Mouse (Mus musculus) lung, postnatal 0 days (tissue): ENCODE results near the gene Klhdc8b. TPM values are rescaled to one million over a fixed set of nuclear protein-coding genes. Genes with fewer than 3 reads are reported as not detected.
A peak's percentile ranks its signal among the peaks of the same experiment; 100 is the strongest.

Experiments
- ATAC-seq: fragments of 200-750 bp; cut with Nextera tagmentation; 2 replicates; pipeline ENCODE4 v1.8.0; 2017; ENCODE audit warnings: moderate library complexity
- DNase-seq: peaks from one replicate; pipeline ENCODE4 v3.0.0-alpha.2; 2016; ENCODE audit warnings: low spot score
- H3K27ac ChIP-seq: fragments of 300-500 bp; sonication (generic); 2 replicates; pipeline ENCODE4 v1.5.1; 2014; ENCODE audit warnings: antibody characterized with exemption, mild to moderate bottlenecking, low read length, mixed read lengths
- H3K27me3 ChIP-seq: fragments of 300-500 bp; sonication (generic); replicated peaks from 2 replicates; pipeline ENCODE4 v1.6.1; 2014; ENCODE audit warnings: low read length, mixed read lengths; ENCODE audit not compliant: insufficient read depth
- H3K36me3 ChIP-seq: fragments of 300-500 bp; sonication (generic); 2 replicates; pipeline ENCODE4 v1.6.1; 2014; ENCODE audit warnings: low read length, mixed read lengths; ENCODE audit not compliant: insufficient read depth
- H3K4me1 ChIP-seq: fragments of 300-500 bp; sonication (generic); 2 replicates; pipeline ENCODE4 v1.6.1; 2014; ENCODE audit warnings: antibody characterized with exemption, low read depth, low read length, mixed read lengths; ENCODE audit not compliant: insufficient read depth
- H3K4me2 ChIP-seq: fragments of 300-500 bp; sonication (generic); replicated peaks from 2 replicates; pipeline ENCODE4 v1.6.1; 2014; ENCODE audit warnings: low read depth, mild to moderate bottlenecking, low read length, moderate library complexity, mixed read lengths
- H3K4me3 ChIP-seq: fragments of 300-500 bp; sonication (generic); 2 replicates; pipeline ENCODE4 v1.5.1; 2014; ENCODE audit warnings: low read depth, low read length
- H3K9ac ChIP-seq: fragments of 300-500 bp; sonication (generic); replicated peaks from 2 replicates; pipeline ENCODE4 v1.6.1; 2014; ENCODE audit warnings: low read depth, mild to moderate bottlenecking
- H3K9me3 ChIP-seq: fragments of 300-500 bp; sonication (generic); 2 replicates; pipeline ENCODE4 v1.6.1; 2016; ENCODE audit warnings: low read length, mixed read lengths
- CTCF ChIP-seq: IDR thresholded peaks from 2 replicates; pipeline ENCODE4 v1.5.1; 2016; ENCODE audit warnings: antibody characterized with exemption, mild to moderate bottlenecking
- EP300 ChIP-seq: IDR thresholded peaks from 2 replicates; pipeline ENCODE4 v1.6.1; 2016; ENCODE audit warnings: antibody characterized with exemption, mild to moderate bottlenecking, control low read depth
- WGBS: fragments of 180-500 bp; shearing (Covaris S2); extraction: QIAGEN DNeasy Blood & Tissue Kit; methylation state at CpG from one replicate; pipeline ENCODE4 v1.1.7; 2014; 5-methylcytosine and 5-hydroxymethylcytosine counted together
- polyA plus RNA-seq: library from polyadenylated mRNA; unstranded; fragments of >200 nt; fragmentation: Nextera tagmentation; extraction: Ambion mirVana; gene quantifications from 2 replicates; pipeline ENCODE4 v1.2.1, GENCODE M21; 2015

The Klhdc8b gene
- polyA plus RNA-seq, 1 experiment from 2014 or later: 60.5 TPM

GRCm38 (mm10) chr9:108450292-108451169 is 10.8 kb downstream of the Klhdc8b start:
- H3K4me2 ChIP-seq: 0 out of 2 replicates have a peak overlapping the region, but pooled peaks have one; percentile 17
- H3K27me3 ChIP-seq: no peaks in the 10 kb centered on the region
- peaks cover 19% of the 10 kb centered on the region; the same call in 1 of the 2 replicates for H3K4me1 ChIP-seq
- 0 out of 2 replicates have a peak, but pooled peaks cover 3% of the 10 kb centered on the region for H3K36me3 ChIP-seq
- no peak for TF ChIP-seq CTCF
- no peak for TF ChIP-seq EP300
- H3K9me3 ChIP-seq: no peaks in the 10 kb centered on the region
- H3K4me3 ChIP-seq: no peak overlapping the region
- no peak overlapping the region for H3K9ac ChIP-seq
- DNase-seq (peak; percentile 55), ATAC-seq (peak; percentile 47)
- WGBS: 48% methylated on average over 21 of the region's 21 CpGs
- H3K27ac ChIP-seq: no peak overlapping the region

GRCm38 (mm10) chr9:108449860-108450259 is 11.5 kb downstream of the Klhdc8b start:
- WGBS: 49% methylated on average over 4 of the region's 4 CpGs
- Histone ChIP-seq H3K4me3 (no peak overlapping the region), H3K27me3 (no peaks in the 10 kb centered on the region), H3K9ac (no peak overlapping the region), H3K27ac (no peak overlapping the region), H3K4me1 (peaks cover 19% of the 10 kb centered on the region; the same call in 1 of the 2 replicates), H3K36me3 (0 out of 2 replicates have a peak, but pooled peaks cover 3% of the 10 kb centered on the region), H3K9me3 (no peaks in the 10 kb centered on the region), H3K4me2 (no peak overlapping the region)
- TF ChIP-seq EP300: no peak
- no peak for TF ChIP-seq CTCF
- ATAC-seq (no peak), DNase-seq (no peak)

GRCm38 (mm10) chr9:108445125-108445524 is 16.3 kb downstream of the Klhdc8b start:
- no peak for ATAC-seq
- Histone ChIP-seq H3K4me2 (no peak overlapping the region), H3K27me3 (no peaks in the 10 kb centered on the region), H3K4me1 (peaks cover 4% of the 10 kb centered on the region; the same call in 1 of the 2 replicates), H3K36me3 (0 out of 2 replicates have a peak, but pooled peaks cover 3% of the 10 kb centered on the region), H3K9me3 (no peaks in the 10 kb centered on the region), H3K27ac (no peak overlapping the region), H3K9ac (no peak overlapping the region), H3K4me3 (no peak overlapping the region)
- no peak for DNase-seq
- 52% methylated on average over 9 of the region's 9 CpGs for WGBS
- no peak for TF ChIP-seq CTCF
- TF ChIP-seq EP300: no peak

DNA sequence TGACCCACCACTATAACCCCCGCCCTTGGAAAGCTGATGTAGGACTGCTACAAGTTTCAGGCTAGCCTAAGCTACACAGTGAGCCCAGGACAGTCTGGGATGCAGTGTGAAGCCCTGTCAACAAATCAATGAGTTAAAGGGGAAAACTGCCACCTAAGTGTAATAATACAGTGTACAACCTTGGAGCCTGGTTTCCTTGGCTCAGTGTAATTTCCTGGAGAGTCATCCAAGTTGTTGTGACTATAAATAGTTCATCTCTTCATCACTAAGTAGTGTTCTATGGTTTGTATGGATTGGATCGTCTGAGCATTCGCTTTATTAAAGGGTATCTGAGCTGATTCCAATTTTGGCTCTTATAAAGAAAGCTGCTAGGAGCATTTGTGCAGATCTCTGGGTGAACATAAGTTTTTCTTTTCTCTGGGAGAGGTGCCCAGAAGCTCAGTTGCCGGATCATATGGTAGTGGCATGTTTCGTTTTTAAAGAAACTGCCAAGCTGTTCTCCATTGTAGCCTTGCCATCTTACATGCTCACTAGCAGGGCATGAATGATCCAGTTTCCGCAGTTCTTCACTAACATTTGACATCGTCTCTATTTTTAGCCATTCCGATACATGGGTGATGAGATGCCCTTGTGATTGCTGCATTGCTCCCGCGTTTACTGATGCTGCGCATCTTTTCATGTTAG is 20.0 kb downstream of the Klhdc8b start:
- 66% methylated on average over 11 of the region's 11 CpGs for WGBS
- DNase-seq: peak; percentile 15
- H3K27ac ChIP-seq: no peak overlapping the region
- H3K4me2 ChIP-seq: no peak overlapping the region
- no peak overlapping the region for H3K9ac ChIP-seq
- ATAC-seq: peak; percentile 35
- peaks cover 4% of the 10 kb centered on the region; the same call in 1 of the 2 replicates for H3K4me1 ChIP-seq
- H3K36me3 ChIP-seq: no peaks in the 10 kb centered on the region
- TF ChIP-seq EP300: no peak
- TF ChIP-seq CTCF: no peak
- no peaks in the 10 kb centered on the region for H3K9me3 ChIP-seq
- H3K27me3 ChIP-seq: no peaks in the 10 kb centered on the region
- H3K4me3 ChIP-seq: no peak overlapping the region

GRCm38 (mm10) chr9:108440485-108440884 is 20.9 kb downstream of the Klhdc8b start:
- ATAC-seq (no peak), DNase-seq (no peak)
- Histone ChIP-seq H3K9me3 (no peaks in the 10 kb centered on the region), H3K4me1 (peaks cover 4% of the 10 kb centered on the region; the same call in 1 of the 2 replicates), H3K4me3 (no peak overlapping the region), H3K27ac (0 out of 2 replicates have a peak overlapping the region, but pooled peaks have one; percentile 9), H3K9ac (no peak overlapping the region), H3K36me3 (no peaks in the 10 kb centered on the region), H3K27me3 (no peaks in the 10 kb centered on the region), H3K4me2 (no peak overlapping the region)
- no peak for TF ChIP-seq EP300
- no peak for TF ChIP-seq CTCF
- WGBS: 47% methylated on average over 5 of the region's 5 CpGs

DNA sequence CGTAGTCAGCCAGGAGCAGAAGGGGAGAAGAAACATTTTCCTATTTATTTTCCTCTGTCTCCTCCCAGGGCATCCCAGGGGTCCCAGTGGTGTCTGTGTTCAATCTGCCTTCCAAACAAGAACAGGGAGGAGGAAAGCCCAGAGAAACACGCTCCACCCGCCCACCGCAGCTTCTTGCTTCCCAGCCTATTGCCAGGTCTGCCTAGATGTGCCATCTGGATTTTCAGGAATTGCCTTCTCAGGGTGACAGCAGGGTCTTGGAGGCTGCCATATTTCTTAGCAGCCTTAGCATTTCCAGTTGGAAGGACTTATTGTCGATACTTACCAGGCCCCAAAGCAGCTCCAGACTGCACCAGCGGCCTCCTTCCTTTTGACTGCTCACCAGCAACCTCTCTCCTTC is 22.2 kb downstream of the Klhdc8b start:
- H3K4me2 ChIP-seq: no peak overlapping the region
- H3K36me3 ChIP-seq: no peaks in the 10 kb centered on the region
- TF ChIP-seq CTCF (no peak), EP300 (no peak)
- no peak overlapping the region for H3K9ac ChIP-seq
- H3K4me3 ChIP-seq: no peak overlapping the region
- no peak overlapping the region for H3K27ac ChIP-seq
- peaks cover 4% of the 10 kb centered on the region; the same call in 1 of the 2 replicates for H3K4me1 ChIP-seq
- DNase-seq (no peak), ATAC-seq (no peak)
- no peaks in the 10 kb centered on the region for H3K9me3 ChIP-seq
- H3K27me3 ChIP-seq: no peaks in the 10 kb centered on the region
- 88% methylated on average over 6 of the region's 6 CpGs for WGBS
